Mouse (Mus musculus) bone marrow macrophage, adult 2 months (primary cell): ENCODE data around the gene Ubl4a.

Source experiments
- CTCF ChIP-seq: IDR thresholded peaks from 2 replicates; pipeline ENCODE4 v1.5.1; 2012; ENCODE audit warnings: low read depth, mild to moderate bottlenecking, low read length, moderate library complexity
- POLR2A ChIP-seq: IDR thresholded peaks from 2 replicates; pipeline ENCODE4 v1.6.1; 2012; ENCODE audit warnings: mild to moderate bottlenecking, low read depth, low read length, borderline replicate concordance

DNA sequence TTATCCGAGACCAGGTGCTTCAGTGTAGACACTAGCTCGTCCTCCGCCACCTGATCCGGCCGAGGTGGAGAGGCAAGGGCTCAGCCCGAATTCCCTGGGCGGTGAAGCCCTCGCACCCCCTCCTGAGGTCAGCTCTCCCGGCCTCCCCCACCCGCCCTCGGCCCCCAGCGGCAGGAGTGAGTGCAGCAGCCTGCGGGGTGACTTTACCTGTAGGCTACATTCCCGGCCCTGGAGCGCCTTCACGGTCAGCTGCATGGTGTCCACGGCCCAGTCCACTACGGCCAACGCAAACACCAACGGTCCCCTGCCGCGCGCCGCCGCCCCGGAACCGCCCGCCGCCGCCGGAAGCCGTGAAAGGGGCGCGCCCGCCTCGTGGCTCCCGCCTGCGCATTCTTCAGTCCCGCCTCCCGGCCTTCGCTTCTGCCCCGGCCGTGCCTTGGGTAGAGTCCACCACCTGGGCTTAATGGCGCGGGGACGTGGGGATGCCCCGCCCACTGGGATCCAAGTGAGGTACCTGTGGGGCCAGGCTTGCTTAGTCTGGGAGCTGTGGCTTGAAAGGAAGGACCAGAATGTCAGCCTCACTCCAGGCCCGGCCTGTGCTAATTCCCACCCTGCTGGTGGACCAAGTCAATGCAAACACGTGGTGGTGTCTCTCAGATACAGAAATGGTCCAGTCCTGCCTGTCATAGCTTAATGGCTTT, 4.7 kb downstream of the Ubl4a start:
- no peak for TF ChIP-seq POLR2A
- no peak for TF ChIP-seq CTCF
